Mouse (Mus musculus): Measurements from ENCODE around the gene Gng2. TPM values are rescaled to one million over a fixed set of nuclear protein-coding genes. Genes with fewer than 3 reads are reported as not detected.

The Gng2 gene
- total and polyA plus RNA-seq, 2 experiments from 2014 or later = 374 to 419 TPM

DNA sequence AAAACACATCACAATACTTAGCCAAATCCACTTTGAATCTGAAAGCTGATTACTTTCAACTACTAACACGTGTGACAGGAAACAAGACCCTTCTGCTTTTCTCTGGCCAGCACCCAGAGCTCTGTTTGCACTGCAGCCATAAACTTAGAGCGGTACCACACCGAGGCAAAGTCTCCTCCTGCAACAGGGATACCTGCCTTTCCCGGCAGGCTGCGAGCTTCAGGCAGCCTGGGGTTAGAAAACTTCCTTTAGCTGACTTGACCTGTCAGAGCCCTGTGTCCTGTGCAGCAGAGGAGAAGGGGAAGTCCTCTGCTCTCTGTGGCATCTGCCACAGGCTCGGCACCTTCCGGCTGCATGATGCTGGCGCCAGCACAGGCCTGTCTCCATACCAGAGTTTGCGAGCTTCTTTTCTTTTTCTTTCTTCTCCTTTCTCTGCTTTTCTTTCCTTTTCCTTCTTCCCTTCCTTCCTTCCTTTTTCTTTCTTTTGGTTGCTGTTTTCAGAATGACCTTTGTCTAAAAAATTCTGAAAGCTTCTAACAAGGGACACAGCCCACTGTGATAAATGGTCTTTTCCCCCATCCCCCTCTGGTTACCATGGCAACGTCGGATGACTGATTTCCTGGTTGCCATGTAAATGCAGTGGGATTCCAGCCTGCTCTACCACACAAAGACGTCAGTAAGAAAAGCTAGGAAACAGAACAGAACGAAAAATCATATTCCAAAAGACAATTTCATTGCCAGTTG, 9.4 kb upstream of the Gng2 start:
- Histone ChIP-seq H3K4me3 (ENCODE audit: low read depth, low read length) (peak overlapping the region; percentile 17), H3K4me2 (ENCODE audit: low read depth, low read length, poor library complexity, severe bottlenecking) (peak overlapping the region; percentile 50), H3K27me3 (ENCODE audit: insufficient read depth, low read length) (no peaks in the 10 kb centered on the region), H3K27ac (ENCODE audit: low read depth, low read length) (peak overlapping the region; percentile 95), H3K4me1 (ENCODE audit: insufficient read depth, low read length) (peaks cover 21% of the 10 kb centered on the region), H3K9ac (replicated peaks; ENCODE audit: low read length, poor library complexity, severe bottlenecking) (peak overlapping the region; percentile 57; the same call in 1 of the 2 replicates), H3K36me3 (ENCODE audit: insufficient read depth, low read length) (no peaks in the 10 kb centered on the region), H3K9me3 (ENCODE audit: low read length) (no peaks in the 10 kb centered on the region)
- ATAC-seq (ENCODE audit: low FRiP score) = peak; percentile 90
- WGBS = under 1% methylated on average over 13 of the region's 13 CpGs
- no peak for TF ChIP-seq CTCF (IDR thresholded peaks at IDR 0.05)
- peak; percentile 95 for DNase-seq (ENCODE audit: low spot score)

DNA sequence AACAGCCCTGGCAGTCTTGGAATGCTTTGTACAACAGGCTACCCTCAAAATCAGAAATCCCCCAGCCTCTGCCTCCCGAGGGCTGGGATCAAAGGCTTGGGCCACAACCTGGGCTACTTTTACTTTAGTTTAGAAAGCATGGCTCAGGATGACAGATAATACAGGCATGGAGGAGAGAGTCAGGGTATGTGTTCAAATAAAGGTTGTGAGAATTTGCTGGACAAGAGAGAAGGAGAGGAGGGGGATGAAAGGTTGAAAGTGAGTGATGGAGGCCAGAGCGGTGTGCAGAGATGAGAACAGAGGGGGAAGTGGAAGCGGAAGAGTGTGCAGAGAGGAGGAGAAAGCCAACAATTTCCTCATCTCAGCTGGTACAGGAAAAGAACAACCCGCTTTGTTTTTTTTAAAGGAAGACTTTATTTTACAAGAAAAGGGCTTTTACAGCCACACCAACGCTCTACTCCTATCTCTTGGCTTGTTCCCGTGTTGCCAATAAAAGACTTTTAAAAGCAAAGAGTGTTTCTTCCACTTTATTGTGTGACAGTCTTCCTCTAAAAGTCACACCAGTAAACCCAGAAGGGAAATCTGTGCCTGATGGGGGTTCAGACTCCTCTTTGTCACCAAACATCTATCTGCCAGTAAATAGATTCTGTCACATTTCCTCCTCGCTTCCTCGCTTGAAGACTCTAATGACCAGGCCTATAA, 8.6 kb upstream of the Gng2 start:
- DNase-seq (ENCODE audit: low spot score) (no peak), ATAC-seq (ENCODE audit: low FRiP score) (0 out of 2 replicates have a peak, but pooled peaks have one; percentile 1)
- no peak overlapping the region for H3K4me3 ChIP-seq (ENCODE audit: low read depth, low read length)
- H3K27ac ChIP-seq (ENCODE audit: low read depth, low read length) = peak overlapping the region; percentile 95
- H3K36me3 ChIP-seq (ENCODE audit: insufficient read depth, low read length) = no peaks in the 10 kb centered on the region
- H3K9ac ChIP-seq (replicated peaks; ENCODE audit: low read length, poor library complexity, severe bottlenecking) = 0 out of 2 replicates have a peak overlapping the region, but pooled peaks have one; percentile 57
- 19% methylated on average over 8 of the region's 8 CpGs for WGBS
- H3K4me2 ChIP-seq (ENCODE audit: low read depth, low read length, poor library complexity, severe bottlenecking) = peak overlapping the region; percentile 50; the same call in 1 of the 2 replicates
- H3K27me3 ChIP-seq (ENCODE audit: insufficient read depth, low read length) = no peaks in the 10 kb centered on the region
- no peak for TF ChIP-seq CTCF (IDR thresholded peaks at IDR 0.05)
- peaks cover 21% of the 10 kb centered on the region for H3K4me1 ChIP-seq (ENCODE audit: insufficient read depth, low read length)
- H3K9me3 ChIP-seq (ENCODE audit: low read length) = no peaks in the 10 kb centered on the region

DNA sequence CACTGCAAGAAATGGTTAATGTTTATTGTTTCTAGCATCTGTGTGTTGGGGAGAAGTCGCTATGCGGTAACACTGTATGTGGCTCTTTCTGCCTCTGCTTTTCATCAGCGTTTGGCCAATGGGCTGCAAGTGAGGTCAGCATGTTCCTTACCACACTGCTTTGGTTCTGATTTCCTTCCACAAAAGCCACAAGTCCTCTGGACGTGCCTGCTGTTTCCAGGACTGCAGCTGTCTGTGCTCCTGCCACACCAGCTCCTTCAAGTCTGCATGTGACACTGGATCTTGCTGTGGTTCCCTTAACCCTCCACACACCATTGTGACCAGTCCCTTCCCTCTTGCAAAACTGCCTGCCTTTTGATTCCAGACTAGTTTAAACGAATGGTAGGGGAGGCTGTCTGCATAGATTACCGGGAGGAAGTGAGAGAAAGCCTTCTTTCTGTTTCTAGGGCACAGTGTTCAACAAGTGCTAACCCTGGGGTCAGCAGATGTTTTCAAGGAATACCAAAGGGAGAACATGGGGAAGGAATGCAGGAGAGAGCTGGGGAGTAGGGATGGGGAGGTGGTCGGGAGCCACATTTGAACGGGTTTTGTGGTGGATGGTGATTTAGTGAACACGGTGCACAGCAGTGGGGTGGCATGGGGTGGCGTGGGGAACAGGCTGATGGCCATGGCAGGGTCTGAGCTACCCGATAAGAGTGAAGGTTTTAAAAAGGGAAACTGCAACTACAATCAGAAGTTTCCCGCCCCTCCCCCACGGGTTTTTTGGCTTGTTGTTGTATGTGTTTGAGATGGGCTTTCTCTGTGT, 7.9 kb upstream of the Gng2 start:
- no peak overlapping the region for H3K4me3 ChIP-seq (ENCODE audit: low read depth, low read length)
- DNase-seq (ENCODE audit: low spot score) (peak; percentile 54), ATAC-seq (ENCODE audit: low FRiP score) (peak; percentile 31; the same call in 1 of the 2 replicates)
- no peak for TF ChIP-seq CTCF (IDR thresholded peaks at IDR 0.05)
- H3K4me2 ChIP-seq (ENCODE audit: low read depth, low read length, poor library complexity, severe bottlenecking) = peak overlapping the region; percentile 50; the same call in 1 of the 2 replicates
- H3K27me3 ChIP-seq (ENCODE audit: insufficient read depth, low read length) = no peaks in the 10 kb centered on the region
- peak overlapping the region; percentile 95 for H3K27ac ChIP-seq (ENCODE audit: low read depth, low read length)
- no peaks in the 10 kb centered on the region for H3K36me3 ChIP-seq (ENCODE audit: insufficient read depth, low read length)
- H3K9ac ChIP-seq (replicated peaks; ENCODE audit: low read length, poor library complexity, severe bottlenecking) = 0 out of 2 replicates have a peak overlapping the region, but pooled peaks have one; percentile 5
- 4% methylated on average over 13 of the region's 13 CpGs for WGBS
- H3K9me3 ChIP-seq (ENCODE audit: low read length) = no peaks in the 10 kb centered on the region
- H3K4me1 ChIP-seq (ENCODE audit: insufficient read depth, low read length) = peaks cover 21% of the 10 kb centered on the region

DNA sequence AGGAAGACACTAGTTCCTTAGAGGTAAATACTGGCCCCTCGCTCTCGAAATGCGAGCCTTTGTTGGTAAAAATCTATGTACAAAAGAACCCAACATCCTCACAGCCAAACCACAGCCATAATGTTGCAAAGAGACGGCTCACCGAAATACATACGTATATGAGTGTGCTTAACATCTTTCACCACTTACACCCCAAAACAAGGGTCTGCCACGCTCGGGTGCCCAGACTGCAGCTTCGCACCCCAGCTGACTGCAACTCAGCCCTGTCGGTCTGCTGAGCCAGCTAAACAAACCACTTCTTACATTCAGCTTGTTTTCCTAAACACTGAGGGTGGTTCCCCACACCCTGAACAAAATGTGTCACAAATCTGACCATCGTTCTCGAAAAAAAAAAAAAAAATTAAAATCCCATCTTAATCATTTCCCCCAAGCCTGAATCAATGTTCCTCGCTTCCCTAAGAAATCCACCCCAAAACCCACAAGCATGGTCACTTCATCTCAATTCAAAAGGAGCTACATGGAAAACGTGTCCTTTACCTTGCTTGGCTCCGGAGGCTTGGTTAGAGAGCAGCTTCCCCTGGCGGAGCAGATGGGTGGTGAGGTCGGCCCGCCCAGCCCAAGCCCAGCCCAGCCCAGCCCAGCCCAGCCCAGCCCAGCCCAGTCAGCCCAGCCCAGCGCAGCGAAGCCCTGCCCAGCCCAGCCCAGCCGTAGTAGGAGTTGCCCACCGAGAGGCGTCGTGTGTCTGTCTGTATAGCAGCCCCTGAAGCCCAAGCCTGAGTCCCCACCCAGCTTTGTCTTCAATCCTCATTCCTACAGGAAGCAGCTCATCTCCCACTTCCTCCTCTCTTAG, 781 bp downstream of the Gng2 start:
- Histone ChIP-seq H3K9ac (replicated peaks; ENCODE audit: low read length, poor library complexity, severe bottlenecking) (peak overlapping the region; percentile 73), H3K36me3 (ENCODE audit: insufficient read depth, low read length) (no peaks in the 10 kb centered on the region), H3K27ac (ENCODE audit: low read depth, low read length) (peak overlapping the region; percentile 98), H3K4me2 (ENCODE audit: low read depth, low read length, poor library complexity, severe bottlenecking) (peak overlapping the region; percentile 53), H3K9me3 (ENCODE audit: low read length) (no peaks in the 10 kb centered on the region), H3K4me1 (ENCODE audit: insufficient read depth, low read length) (peaks cover 11% of the 10 kb centered on the region; the same call in 1 of the 2 replicates), H3K27me3 (ENCODE audit: insufficient read depth, low read length) (no peaks in the 10 kb centered on the region), H3K4me3 (ENCODE audit: low read depth, low read length) (peak overlapping the region; percentile 58)
- TF ChIP-seq CTCF (IDR thresholded peaks at IDR 0.05) = peak; percentile 56
- DNase-seq (ENCODE audit: low spot score) (peak; percentile 87), ATAC-seq (ENCODE audit: low FRiP score) (peak; percentile 92)
- under 1% methylated on average over 24 of the region's 24 CpGs for WGBS

DNA sequence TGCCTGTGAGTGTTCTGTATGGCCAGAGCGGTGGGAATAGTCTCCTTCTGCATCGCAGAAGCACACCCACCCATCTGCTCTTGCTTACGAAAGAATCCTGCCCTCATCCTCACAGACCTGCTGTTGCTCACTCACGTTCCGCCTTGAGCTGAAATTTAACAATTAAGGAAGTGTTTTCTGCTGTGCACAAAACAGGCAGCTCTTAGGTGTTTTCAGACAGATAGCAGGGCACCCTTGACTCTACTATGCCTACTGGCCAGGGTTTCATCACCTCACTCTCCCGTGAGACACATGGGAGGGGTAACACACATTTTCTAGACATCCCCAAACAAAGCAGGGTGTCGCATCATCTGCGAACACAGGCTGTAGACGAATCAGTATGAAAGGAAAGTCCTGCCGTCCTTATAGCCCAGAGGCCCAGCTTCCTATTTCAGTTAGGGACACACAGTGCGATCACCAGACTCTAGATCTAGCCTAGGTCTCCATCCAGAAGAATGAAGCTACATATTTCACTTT, 2.4 kb downstream of the Gng2 start:
- no peak for ATAC-seq (ENCODE audit: low FRiP score)
- Histone ChIP-seq H3K4me1 (ENCODE audit: insufficient read depth, low read length) (peaks cover 24% of the 10 kb centered on the region; the same call in 1 of the 2 replicates), H3K4me2 (ENCODE audit: low read depth, low read length, poor library complexity, severe bottlenecking) (peak overlapping the region; percentile 57), H3K9me3 (ENCODE audit: low read length) (no peaks in the 10 kb centered on the region), H3K36me3 (ENCODE audit: insufficient read depth, low read length) (no peaks in the 10 kb centered on the region), H3K27me3 (ENCODE audit: insufficient read depth, low read length) (no peaks in the 10 kb centered on the region), H3K9ac (replicated peaks; ENCODE audit: low read length, poor library complexity, severe bottlenecking) (peak overlapping the region; percentile 56), H3K27ac (ENCODE audit: low read depth, low read length) (peak overlapping the region; percentile 62), H3K4me3 (ENCODE audit: low read depth, low read length) (peak overlapping the region; percentile 58)
- peak; percentile 76 for DNase-seq (ENCODE audit: low spot score)
- WGBS = 7% methylated on average over 11 of the region's 11 CpGs
- TF ChIP-seq CTCF (IDR thresholded peaks at IDR 0.05) = no peak

Data from midbrain, postnatal 0 days (tissue).